Mouse (Mus musculus) cerebellum, adult 2 months (tissue): ENCODE results near the gene H2-M5.

ENCODE experiments used
- CTCF ChIP-seq: fragments of 200-500 bp; IDR thresholded peaks from 2 replicates; pipeline ENCODE4 v1.5.1; 2011; ENCODE audit warnings: low read depth, mild to moderate bottlenecking, control low read depth, low read length, moderate library complexity, borderline replicate concordance; ENCODE audit not compliant: insufficient read depth
- POLR2A ChIP-seq: fragments of 200-500 bp; IDR thresholded peaks from 2 replicates; pipeline ENCODE4 v1.6.1; 2011; ENCODE audit warnings: low read length, control low read depth, borderline replicate concordance; ENCODE audit not compliant: insufficient read depth

DNA sequence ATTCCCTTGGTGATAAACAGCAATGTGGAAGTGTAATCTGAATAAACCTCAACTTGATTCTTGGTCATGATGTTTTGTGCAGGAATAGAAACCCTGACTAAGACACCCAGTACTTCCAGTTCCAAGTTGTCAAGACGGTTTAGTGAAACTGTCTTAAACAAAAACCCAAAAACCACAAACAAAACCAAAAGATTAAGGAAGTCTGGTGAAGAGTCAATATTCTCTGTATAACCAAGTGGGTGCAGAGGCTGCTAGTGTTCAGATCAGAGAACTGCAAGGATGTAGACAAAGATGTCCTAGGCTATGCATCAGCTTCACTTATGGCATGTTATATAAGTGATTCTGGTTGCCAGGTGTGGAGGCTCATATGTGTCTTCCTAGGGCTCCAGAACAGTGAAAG, 22.5 kb downstream of the H2-M5 start:
- TF ChIP-seq CTCF (no peak), POLR2A (no peak)
